Mouse (Mus musculus) heart, postnatal 0 days (tissue): Measurements from ENCODE around the gene Adamtsl4. TPM values are rescaled to one million over a fixed set of nuclear protein-coding genes. Genes with fewer than 3 reads are reported as not detected.

Experiments used
- ATAC-seq: fragments of 200-750 bp; cut with Nextera tagmentation; 2 replicates; pipeline ENCODE4 v1.8.0; 2017; ENCODE audit warnings: low read depth, moderate number of reproducible peaks, moderate library complexity; ENCODE audit not compliant: insufficient read depth
- DNase-seq: peaks from one replicate; pipeline ENCODE4 v3.0.0-alpha.2; 2016; ENCODE audit warnings: low spot score
- H3K27ac ChIP-seq: fragments of 300-500 bp; sonication (generic); 2 replicates; pipeline ENCODE4 v1.5.1; 2014; ENCODE audit warnings: low read depth, mild to moderate bottlenecking
- H3K27me3 ChIP-seq: fragments of 300-500 bp; sonication (generic); 2 replicates; pipeline ENCODE4 v1.6.1; 2014; ENCODE audit warnings: low read length, mixed read lengths; ENCODE audit not compliant: control insufficient read depth, insufficient read depth
- H3K36me3 ChIP-seq: fragments of 300-500 bp; sonication (generic); replicated peaks from 2 replicates; pipeline ENCODE4 v1.6.1; 2014; ENCODE audit warnings: low read length, mixed read lengths; ENCODE audit not compliant: control insufficient read depth, insufficient read depth
- H3K4me1 ChIP-seq: fragments of 300-500 bp; sonication (generic); 2 replicates; pipeline ENCODE4 v1.6.1; 2014; ENCODE audit warnings: antibody characterized with exemption; ENCODE audit not compliant: control insufficient read depth, insufficient read depth
- H3K4me2 ChIP-seq: fragments of 300-500 bp; sonication (generic); 2 replicates; pipeline ENCODE4 v1.6.1; 2014; ENCODE audit warnings: low read depth, mild to moderate bottlenecking, low read length, moderate library complexity
- H3K4me3 ChIP-seq: fragments of 300-500 bp; sonication (generic); 2 replicates; pipeline ENCODE4 v1.5.1; 2014; ENCODE audit warnings: low read depth, low read length
- H3K9ac ChIP-seq: fragments of 300-500 bp; sonication (generic); replicated peaks from 2 replicates; pipeline ENCODE4 v1.6.1; 2014; ENCODE audit warnings: low read depth, low read length, mixed read lengths
- H3K9me3 ChIP-seq: fragments of 300-500 bp; sonication (generic); replicated peaks from 2 replicates; pipeline ENCODE4 v1.6.1; 2016; ENCODE audit warnings: low read length; ENCODE audit not compliant: control insufficient read depth
- CTCF ChIP-seq: IDR thresholded peaks from 2 replicates; pipeline ENCODE4 v1.5.1; 2016; ENCODE audit warnings: antibody characterized with exemption, control low read depth, low read depth
- EP300 ChIP-seq: IDR thresholded peaks from 2 replicates; pipeline ENCODE4 v1.6.1; 2016; ENCODE audit warnings: antibody characterized with exemption, low read depth
- WGBS: fragments of 180-500 bp; shearing (Covaris S2); extraction: QIAGEN DNeasy Blood & Tissue Kit; methylation state at CpG from one replicate; pipeline ENCODE4 v1.1.7; 2014; 5-methylcytosine and 5-hydroxymethylcytosine counted together
- polyA plus RNA-seq: library from polyadenylated mRNA; unstranded; fragments of >200 nt; fragmentation: Nextera tagmentation; extraction: Ambion mirVana; gene quantifications from 2 replicates; pipeline ENCODE4 v1.2.1, GENCODE M21; 2015
- total RNA-seq: library from RNA; depleted of rRNA; stranded (reverse); fragments of >200 nt; gene quantifications from 2 replicates; pipeline ENCODE4 v1.2.3, GENCODE M21; 2014; ENCODE audit warnings: low replicate concordance

Gene Adamtsl4
- total and polyA plus RNA-seq, 2 experiments from 2014 or later: 7.5 to 20.2 TPM

DNA sequence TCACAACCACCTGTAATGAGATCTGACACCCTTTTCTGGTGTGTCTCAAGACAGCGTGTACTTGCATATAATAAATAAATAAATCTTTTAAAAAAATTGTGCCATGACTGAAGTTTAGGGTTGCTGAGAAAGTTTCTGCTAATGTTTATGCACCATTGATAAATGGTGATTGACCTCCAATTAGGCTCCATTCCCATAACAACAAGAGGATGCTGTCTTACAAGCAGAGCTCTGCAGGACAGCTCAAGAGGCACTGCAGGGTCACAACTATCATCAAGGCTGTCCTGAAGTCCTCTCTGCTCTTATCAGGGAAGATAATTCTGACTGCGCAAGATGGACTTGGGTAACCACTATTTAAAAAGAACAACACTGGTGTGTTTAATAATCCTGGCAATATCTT, 30.4 kb upstream of the Adamtsl4 start:
- Histone ChIP-seq H3K27me3 (no peaks in the 10 kb centered on the region), H3K27ac (no peak overlapping the region), H3K4me3 (no peak overlapping the region), H3K9ac (no peak overlapping the region), H3K9me3 (no peaks in the 10 kb centered on the region), H3K4me1 (no peaks in the 10 kb centered on the region), H3K4me2 (no peak overlapping the region), H3K36me3 (no peaks in the 10 kb centered on the region)
- WGBS: 81% methylated on average over 2 of the region's 2 CpGs
- TF ChIP-seq CTCF: no peak
- TF ChIP-seq EP300: no peak
- ATAC-seq (no peak), DNase-seq (no peak)

DNA sequence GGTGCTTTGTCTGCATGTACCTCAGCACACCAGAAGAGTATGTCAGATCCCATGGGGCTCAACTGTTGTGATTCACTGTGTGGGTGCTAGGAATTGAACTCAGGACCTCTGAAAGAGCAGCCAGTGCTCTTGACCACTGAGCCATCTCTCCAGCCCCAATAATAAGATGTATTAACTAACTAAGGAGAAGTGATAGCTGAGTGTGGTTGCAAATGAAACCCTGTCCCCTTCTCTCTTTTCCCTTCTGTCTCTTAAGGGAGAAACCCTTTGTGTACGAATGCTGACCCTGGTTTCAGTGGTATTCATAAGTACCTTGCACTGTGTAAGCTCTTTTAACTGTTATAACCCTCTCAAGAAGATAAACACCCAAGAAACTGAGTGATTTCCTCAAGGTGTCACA, 28.4 kb upstream of the Adamtsl4 start:
- DNase-seq (no peak), ATAC-seq (no peak)
- H3K27me3 ChIP-seq: no peaks in the 10 kb centered on the region
- H3K36me3 ChIP-seq: no peaks in the 10 kb centered on the region
- no peak overlapping the region for H3K27ac ChIP-seq
- H3K4me3 ChIP-seq: no peak overlapping the region
- no peaks in the 10 kb centered on the region for H3K9me3 ChIP-seq
- no peaks in the 10 kb centered on the region for H3K4me1 ChIP-seq
- WGBS: 100% methylated on average over 1 of the region's 1 CpGs
- no peak overlapping the region for H3K9ac ChIP-seq
- TF ChIP-seq CTCF (no peak), EP300 (no peak)
- H3K4me2 ChIP-seq: no peak overlapping the region

DNA sequence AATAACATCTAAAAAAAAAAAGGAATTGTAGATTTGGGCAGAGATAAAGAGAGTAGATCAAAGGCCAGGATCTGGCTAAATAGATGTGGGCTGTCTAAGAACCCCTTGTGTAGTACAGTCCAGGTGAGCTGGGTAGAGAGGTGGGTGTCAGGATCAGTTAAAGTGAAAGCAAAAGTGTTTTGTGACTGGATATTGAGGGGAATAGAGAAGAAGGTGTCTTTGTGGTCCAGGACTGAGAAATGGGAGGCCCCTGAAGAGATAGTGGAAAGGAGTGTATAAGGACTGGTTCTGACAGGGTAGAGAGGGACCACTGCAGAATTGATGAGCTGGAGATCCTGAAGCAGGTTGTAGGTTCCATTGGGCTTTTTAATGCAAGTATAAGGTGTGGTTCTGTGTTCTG, 22.2 kb upstream of the Adamtsl4 start:
- H3K4me1 ChIP-seq: no peaks in the 10 kb centered on the region
- no peak overlapping the region for H3K9ac ChIP-seq
- no peak overlapping the region for H3K4me3 ChIP-seq
- no peaks in the 10 kb centered on the region for H3K9me3 ChIP-seq
- no peak for TF ChIP-seq EP300
- TF ChIP-seq CTCF: no peak
- no peak for DNase-seq
- ATAC-seq: no peak
- no peak overlapping the region for H3K27ac ChIP-seq
- H3K36me3 ChIP-seq: no peaks in the 10 kb centered on the region
- no peaks in the 10 kb centered on the region for H3K27me3 ChIP-seq
- H3K4me2 ChIP-seq: no peak overlapping the region

DNA sequence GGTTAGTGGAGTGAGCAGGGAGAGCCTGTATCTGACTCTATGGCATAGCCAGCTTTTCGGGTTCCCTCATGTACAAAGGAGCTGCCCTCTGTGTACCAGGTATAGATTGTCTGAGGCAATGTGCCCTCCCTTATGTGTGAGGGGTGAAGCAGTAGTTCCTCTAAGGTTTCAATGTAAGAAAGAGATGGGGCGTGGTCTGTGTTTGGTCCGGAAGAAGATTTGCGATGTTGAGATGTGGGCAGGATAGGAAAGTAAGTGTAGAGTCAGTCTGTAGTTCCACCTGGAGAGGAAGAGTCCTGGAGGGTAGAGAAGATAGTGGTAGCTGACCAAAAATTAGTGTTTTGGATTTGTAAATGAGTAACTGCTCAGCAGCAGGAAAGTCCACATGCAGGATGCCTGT, 21.3 kb upstream of the Adamtsl4 start:
- no peak overlapping the region for H3K4me3 ChIP-seq
- no peak for TF ChIP-seq CTCF
- no peak for TF ChIP-seq EP300
- no peaks in the 10 kb centered on the region for H3K27me3 ChIP-seq
- H3K36me3 ChIP-seq: no peaks in the 10 kb centered on the region
- no peak overlapping the region for H3K27ac ChIP-seq
- DNase-seq: no peak
- H3K4me2 ChIP-seq: no peak overlapping the region
- 93% methylated on average over 4 of the region's 4 CpGs for WGBS
- ATAC-seq: no peak
- H3K4me1 ChIP-seq: no peaks in the 10 kb centered on the region
- no peak overlapping the region for H3K9ac ChIP-seq
- H3K9me3 ChIP-seq: no peaks in the 10 kb centered on the region

DNA sequence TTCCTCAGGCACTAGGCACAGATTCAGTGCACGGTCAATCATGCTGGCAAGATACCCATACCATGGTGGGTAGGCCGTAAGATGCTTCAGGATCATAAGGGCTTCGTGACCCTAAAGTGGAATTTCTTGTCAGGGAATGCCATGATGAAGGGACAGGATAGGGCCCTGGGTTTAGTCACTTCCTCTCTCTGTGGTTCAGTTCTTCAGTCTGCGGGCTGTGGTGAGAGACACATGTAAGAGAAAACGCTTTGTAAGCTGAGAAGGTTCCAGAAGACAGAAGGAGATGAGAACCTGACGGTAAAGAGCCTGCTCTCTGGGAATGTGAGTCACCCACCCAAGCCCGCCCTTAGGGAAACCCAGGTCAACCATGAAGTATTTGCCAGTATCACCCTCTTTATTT, 19.8 kb upstream of the Adamtsl4 start:
- H3K9ac ChIP-seq: no peak overlapping the region
- no peak overlapping the region for H3K4me2 ChIP-seq
- H3K4me3 ChIP-seq: no peak overlapping the region
- TF ChIP-seq CTCF (no peak), EP300 (no peak)
- WGBS: 83% methylated on average over 7 of the region's 7 CpGs
- no peak overlapping the region for H3K27ac ChIP-seq
- ATAC-seq (no peak), DNase-seq (no peak)
- H3K9me3 ChIP-seq: no peaks in the 10 kb centered on the region
- no peaks in the 10 kb centered on the region for H3K4me1 ChIP-seq
- no peaks in the 10 kb centered on the region for H3K27me3 ChIP-seq
- H3K36me3 ChIP-seq: no peaks in the 10 kb centered on the region

DNA sequence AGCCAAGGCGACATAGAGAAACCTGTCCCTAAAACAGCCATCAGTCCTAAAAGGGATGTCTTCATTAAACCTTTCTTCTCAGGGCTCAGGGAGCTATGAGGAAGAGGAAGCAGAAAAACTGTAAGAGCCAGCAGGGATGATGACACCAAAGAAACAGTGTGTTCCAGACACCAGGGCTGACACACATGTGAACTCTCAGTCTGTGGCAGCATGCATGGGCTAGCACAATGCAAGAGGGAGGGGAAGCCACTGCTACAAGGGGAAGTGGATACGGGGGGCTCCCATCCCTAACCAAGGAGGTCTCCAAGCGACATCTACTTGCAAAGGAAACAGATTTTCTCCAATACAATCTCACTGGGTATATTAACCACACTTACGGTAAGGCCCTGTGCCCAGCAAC, 18.6 kb upstream of the Adamtsl4 start:
- ATAC-seq (no peak), DNase-seq (no peak)
- H3K4me2 ChIP-seq: no peak overlapping the region
- H3K27ac ChIP-seq: no peak overlapping the region
- no peak overlapping the region for H3K4me3 ChIP-seq
- 88% methylated on average over 4 of the region's 4 CpGs for WGBS
- H3K4me1 ChIP-seq: peaks cover 8% of the 10 kb centered on the region
- H3K9ac ChIP-seq: no peak overlapping the region
- H3K36me3 ChIP-seq: no peaks in the 10 kb centered on the region
- H3K27me3 ChIP-seq: no peaks in the 10 kb centered on the region
- no peak for TF ChIP-seq CTCF
- no peak for TF ChIP-seq EP300
- no peaks in the 10 kb centered on the region for H3K9me3 ChIP-seq
